In genomic region chr1:91801844-91802366, GRCm38 (mm10) we compare ENCODE assay signal across 8 mouse cellular contexts. TPM values are rescaled to one million over a fixed set of nuclear protein-coding genes. Genes with fewer than 3 reads are reported as not detected.
DNase-seq lines count a peak whose midpoint lies in the region; ATAC-seq lines count a peak whose summit lies in the region.

No protein-coding gene starts in this region.

- peak overlapping the region; percentile 93 for H3K4me2 ChIP-seq in kidney, embryonic 16.5 days (replicated peaks; ENCODE audit: low read depth, low read length)
- H3K4me2 ChIP-seq in forebrain, embryonic 13.5 days = peak overlapping the region; percentile 64
- H3K4me2 ChIP-seq in liver, embryonic 11.5 days = peak overlapping the region; percentile 67

- peaks cover 29% of the 10 kb centered on the region for H3K4me1 ChIP-seq in kidney, embryonic 16.5 days (ENCODE audit: insufficient read depth, low read length)
- H3K4me1 ChIP-seq in forebrain, embryonic 13.5 days = peaks cover 16% of the 10 kb centered on the region
- H3K4me1 ChIP-seq in liver, embryonic 11.5 days (replicated peaks; ENCODE audit: control insufficient read depth, insufficient read depth, low read length) = peaks cover 5% of the 10 kb centered on the region

- DNase-seq in kidney, adult 9 months = no peak
- peak; percentile 33 for DNase-seq in R1 (ENCODE audit: low read depth, low spot score)
- DNase-seq in liver, embryonic 11.5 days (ENCODE audit: low spot score) = peak; percentile 38
- no peak for DNase-seq in cerebellum, adult 8-10 months
- no peak for DNase-seq in kidney, postnatal 14 days

- 0 out of 2 replicates have a peak, but pooled peaks have one; percentile 19 for ATAC-seq in kidney, embryonic 16.5 days (ENCODE audit: low FRiP score, low TSS enrichment)
- no peak for ATAC-seq in forebrain, embryonic 13.5 days
- no peak for ATAC-seq in liver, embryonic 11.5 days (replicated peaks; ENCODE audit: low FRiP score)
- ATAC-seq in megakaryocyte-erythroid progenitor cell, adult 5-6 weeks (replicated peaks; ENCODE audit: low FRiP score, low TSS enrichment, poor library complexity, severe bottlenecking) = no peak

- H3K36me3 ChIP-seq in kidney, embryonic 16.5 days (ENCODE audit: insufficient read depth, low read length) = no peaks in the 10 kb centered on the region
- H3K36me3 ChIP-seq in forebrain, embryonic 13.5 days (ENCODE audit: poor library complexity, severe bottlenecking) = no peaks in the 10 kb centered on the region
- no peaks in the 10 kb centered on the region for H3K36me3 ChIP-seq in liver, embryonic 11.5 days (ENCODE audit: control insufficient read depth, insufficient read depth, low read length)

- H3K9me3 ChIP-seq in kidney, embryonic 16.5 days (ENCODE audit: low read length) = no peaks in the 10 kb centered on the region
- no peaks in the 10 kb centered on the region for H3K9me3 ChIP-seq in forebrain, embryonic 13.5 days (replicated peaks)
- H3K9me3 ChIP-seq in liver, embryonic 11.5 days (ENCODE audit: control insufficient read depth, low read length) = no peaks in the 10 kb centered on the region

- 2% methylated on average over 45 of the region's 45 CpGs for WGBS in kidney, embryonic 16.5 days
- WGBS in forebrain, embryonic 13.5 days = 2% methylated on average over 45 of the region's 45 CpGs
- 3% methylated on average over 45 of the region's 45 CpGs for WGBS in liver, embryonic 11.5 days

- no peak overlapping the region for H3K27ac ChIP-seq in kidney, embryonic 16.5 days (ENCODE audit: low read length)
- no peak overlapping the region for H3K27ac ChIP-seq in forebrain, embryonic 13.5 days
- no peak overlapping the region for H3K27ac ChIP-seq in liver, embryonic 11.5 days (ENCODE audit: low read depth, low read length)

- H3K4me3 ChIP-seq in kidney, embryonic 16.5 days (ENCODE audit: low read length) = peak overlapping the region; percentile 60
- H3K4me3 ChIP-seq in forebrain, embryonic 13.5 days = peak overlapping the region; percentile 32
- H3K4me3 ChIP-seq in liver, embryonic 11.5 days (ENCODE audit: low read depth, low read length) = peak overlapping the region; percentile 52

- H3K9ac ChIP-seq in kidney, embryonic 16.5 days (replicated peaks; ENCODE audit: low read length) = peak overlapping the region; percentile 69
- H3K9ac ChIP-seq in forebrain, embryonic 13.5 days = no peak overlapping the region
- no peak overlapping the region for H3K9ac ChIP-seq in liver, embryonic 11.5 days (ENCODE audit: low read depth, low read length)

- H3K27me3 ChIP-seq in kidney, embryonic 16.5 days (ENCODE audit: insufficient read depth, low read length) = peaks cover 72% of the 10 kb centered on the region
- peaks cover 74% of the 10 kb centered on the region for H3K27me3 ChIP-seq in forebrain, embryonic 13.5 days
- peaks cover 51% of the 10 kb centered on the region for H3K27me3 ChIP-seq in liver, embryonic 11.5 days (replicated peaks; ENCODE audit: control insufficient read depth, insufficient read depth, low read length)

RNA-seq across cellular contexts. Expression of gene Twist2, which starts 0.6 kb away (rescaled TPM):
- 8.3 TPM in 2 replicates for polyA plus RNA-seq in kidney, embryonic 16.5 days (2015; fragmentation: Nextera tagmentation; extraction: Ambion mirVana)
- polyA plus RNA-seq in forebrain, embryonic 13.5 days (2015; fragmentation: Nextera tagmentation; extraction: Ambion mirVana) = 0.31 and 0.39 TPM in 2 replicates
- polyA plus RNA-seq in liver, embryonic 11.5 days (2014; fragmentation: Nextera tagmentation; extraction: Ambion mirVana) = 4.5 and 5.8 TPM in 2 replicates
- total RNA-seq in megakaryocyte-erythroid progenitor cell, adult 5-6 weeks (2014; fragmentation: Nextera tagmentation) = not detected in 2 replicates
- total RNA-seq in megakaryocyte-erythroid progenitor cell, adult 5-6 weeks (2017) = not detected in 2 replicates

Comparison
In these comparisons a context has a peak if more than half of its experiments do, and no peak if none do; other contexts are left out.
1. DNase-seq: peak in R1 (single experiment) and liver, embryonic 11.5 days (single experiment); none in kidney, adult 9 months (single experiment), cerebellum, adult 8-10 months (single experiment) and kidney, postnatal 14 days (single experiment).
2. Peak in every context shown above with its lines, with median percentiles within 50 percentile points of each other: H3K4me2 ChIP-seq and H3K4me3 ChIP-seq.